Mouse (Mus musculus): ENCODE results near the gene Smco3.

GRCm38 (mm10) chr6:136868921-136869320 is 33.7 kb upstream of the Smco3 start:
- TF ChIP-seq E2F4 (IDR thresholded peaks at IDR 0.05; ENCODE audit: insufficient replicate concordance, low read depth, low read length) = no peak
- no peak for TF ChIP-seq CTCF (conservative IDR thresholded peaks at IDR 0.05 in 1 of 2, IDR thresholded peaks at IDR 0.05 in 1 of 2; ENCODE audit: low read depth in 2 of 2, low read length in 2 of 2)
- no peak for TF ChIP-seq USF2 (conservative IDR thresholded peaks at IDR 0.05; ENCODE audit: low read depth, low read length)
- no peak for TF ChIP-seq EP300 (IDR thresholded peaks at IDR 0.05; ENCODE audit: low read length)
- no peak for TF ChIP-seq NELFE (IDR thresholded peaks at IDR 0.05; ENCODE audit: low read depth, low read length)
- TF ChIP-seq ETS1 (conservative IDR thresholded peaks at IDR 0.05; ENCODE audit: low read depth, low read length) = no peak
- TF ChIP-seq MAFK (IDR thresholded peaks at IDR 0.05; ENCODE audit: insufficient replicate concordance, low read length) = no peak
- TF ChIP-seq MEF2A (IDR thresholded peaks at IDR 0.05; ENCODE audit: borderline replicate concordance, low read depth, low read length) = no peak
- no peak for TF ChIP-seq POLR2A (IDR thresholded peaks at IDR 0.05; ENCODE audit: low read depth, low read length)
- no peak for TF ChIP-seq USF1 (IDR thresholded peaks at IDR 0.05; ENCODE audit: low read depth, low read length)
- no peak for TF ChIP-seq MAX (IDR thresholded peaks at IDR 0.05; ENCODE audit: low read length)
- no peak for TF ChIP-seq TBP (conservative IDR thresholded peaks at IDR 0.05; ENCODE audit: low read depth, low read length)

Measured in CH12.LX (cell line).